Mouse (Mus musculus) forebrain, embryonic 14.5 days (tissue): ENCODE results near the gene Timm50. TPM values are rescaled to one million over a fixed set of nuclear protein-coding genes. Genes with fewer than 3 reads are reported as not detected.

Experiments
- ATAC-seq: fragments of 200-750 bp; cut with Nextera tagmentation; 2 replicates; pipeline ENCODE4 v1.8.0; 2017; ENCODE audit warnings: mild to moderate bottlenecking, moderate library complexity
- DNase-seq: peaks from one replicate; pipeline ENCODE4 v3.0.0-alpha.2; 2015; ENCODE audit warnings: low spot score
- H3K27ac ChIP-seq: fragments of 300-500 bp; sonication (generic); 2 replicates; pipeline ENCODE4 v1.5.1; 2014; ENCODE audit warnings: low read depth, mild to moderate bottlenecking, control low read depth, low read length, moderate library complexity
- H3K27me3 ChIP-seq: fragments of 300-500 bp; sonication (generic); replicated peaks from 2 replicates; pipeline ENCODE4 v1.6.1; 2014; ENCODE audit warnings: low read length, control low read depth, mixed read lengths; ENCODE audit not compliant: control insufficient read depth, insufficient read depth
- H3K36me3 ChIP-seq: fragments of 300-500 bp; sonication (generic); 2 replicates; pipeline ENCODE4 v1.6.1; 2014; ENCODE audit warnings: low read length, control low read depth; ENCODE audit not compliant: control insufficient read depth, insufficient read depth
- H3K4me1 ChIP-seq: fragments of 300-500 bp; sonication (generic); 2 replicates; pipeline ENCODE4 v1.6.1; 2014; ENCODE audit warnings: antibody characterized with exemption, low read length, control low read depth; ENCODE audit not compliant: control insufficient read depth, insufficient read depth
- H3K4me2 ChIP-seq: fragments of 300-500 bp; sonication (generic); 2 replicates; pipeline ENCODE4 v1.6.1; 2014; ENCODE audit warnings: mild to moderate bottlenecking, control low read depth, low read length
- H3K4me3 ChIP-seq: fragments of 300-500 bp; sonication (generic); 2 replicates; pipeline ENCODE4 v1.5.1; 2014; ENCODE audit warnings: low read depth, low read length, control low read depth
- H3K9ac ChIP-seq: fragments of 300-500 bp; sonication (generic); 2 replicates; pipeline ENCODE4 v1.6.1; 2014; ENCODE audit warnings: mild to moderate bottlenecking, low read length, control low read depth, moderate library complexity
- H3K9me3 ChIP-seq: fragments of 300-500 bp; sonication (generic); replicated peaks from 2 replicates; pipeline ENCODE4 v1.6.1; 2016; ENCODE audit warnings: low read length, control low read depth, mixed read lengths; ENCODE audit not compliant: control insufficient read depth
- WGBS: fragments of 180-500 bp; shearing (Covaris S2); extraction: QIAGEN DNeasy Blood & Tissue Kit; methylation state at CpG from one replicate; pipeline ENCODE4 v1.1.7; 2014; 5-methylcytosine and 5-hydroxymethylcytosine counted together
- polyA plus RNA-seq: library from polyadenylated mRNA; unstranded; fragments of >200 nt; fragmentation: Nextera tagmentation; extraction: Ambion mirVana; gene quantifications from 2 replicates; pipeline ENCODE4 v1.2.1, GENCODE M21; 2014

The Timm50 gene
- polyA plus RNA-seq, 1 experiment from 2014 or later: 171 TPM

- Histone ChIP-seq H3K27ac (no peak overlapping the region), H3K9ac (no peak overlapping the region), H3K9me3 (no peaks in the 10 kb centered on the region), H3K4me1 (peaks cover 15% of the 10 kb centered on the region), H3K27me3 (no peaks in the 10 kb centered on the region), H3K36me3 (peaks cover 34% of the 10 kb centered on the region), H3K4me2 (no peak overlapping the region), H3K4me3 (no peak overlapping the region)
- no peak for ATAC-seq
- WGBS: 96% methylated on average over 2 of the region's 2 CpGs
- DNase-seq: no peak
Observed at GRCm38 (mm10) chr7:28353267-28353666, 41.4 kb upstream of the Timm50 start.

GRCm38 (mm10) chr7:28351676-28352191 is 39.9 kb upstream of the Timm50 start:
- WGBS: 40% methylated on average over 4 of the region's 4 CpGs
- no peak for DNase-seq
- H3K27ac ChIP-seq: no peak overlapping the region
- peak overlapping the region; percentile 85 for H3K4me2 ChIP-seq
- no peaks in the 10 kb centered on the region for H3K9me3 ChIP-seq
- H3K4me1 ChIP-seq: peaks cover 12% of the 10 kb centered on the region
- no peaks in the 10 kb centered on the region for H3K27me3 ChIP-seq
- peak overlapping the region; percentile 94 for H3K9ac ChIP-seq
- ATAC-seq: no peak
- peaks cover 34% of the 10 kb centered on the region for H3K36me3 ChIP-seq
- peak overlapping the region; percentile 90 for H3K4me3 ChIP-seq

GRCm38 (mm10) chr7:28350155-28350883 is 38.4 kb upstream of the Timm50 start, which contains the start of gene Rps16:
TSS of gene Rps16 (plus strand) at chr7:28350652.
- Histone ChIP-seq H3K9ac (peak within 1 kb of the TSS; percentile 94), H3K27ac (peak within 1 kb of the TSS; percentile 79), H3K9me3 (no peaks in the 10 kb centered on the region), H3K27me3 (no peaks in the 10 kb centered on the region), H3K4me3 (peak within 1 kb of the TSS; percentile 90), H3K4me1 (peaks cover 12% of the 10 kb centered on the region), H3K36me3 (peaks cover 33% of the 10 kb centered on the region), H3K4me2 (peak within 1 kb of the TSS; percentile 85)
- WGBS: under 1% methylated on average over 49 of the region's 50 CpGs
- DNase-seq (peak; percentile 99), ATAC-seq (peak; percentile 95)

- 89% methylated on average over 7 of the region's 7 CpGs for WGBS
- peaks cover 12% of the 10 kb centered on the region for H3K4me1 ChIP-seq
- H3K27me3 ChIP-seq: no peaks in the 10 kb centered on the region
- no peaks in the 10 kb centered on the region for H3K9me3 ChIP-seq
- no peak overlapping the region for H3K4me3 ChIP-seq
- no peak overlapping the region for H3K9ac ChIP-seq
- H3K27ac ChIP-seq: no peak overlapping the region
- no peak overlapping the region for H3K4me2 ChIP-seq
- ATAC-seq: no peak
- peak; percentile 31 for DNase-seq
- peaks cover 17% of the 10 kb centered on the region for H3K36me3 ChIP-seq
Observed at GRCm38 (mm10) chr7:28348601-28349000, 36.7 kb upstream of the Timm50 start.

- H3K9ac ChIP-seq: no peak overlapping the region
- no peaks in the 10 kb centered on the region for H3K27me3 ChIP-seq
- WGBS: 87% methylated on average over 3 of the region's 3 CpGs
Observed at GRCm38 (mm10) chr7:28347746-28348145, 35.9 kb upstream of the Timm50 start.

GRCm38 (mm10) chr7:28344637-28345036 is 32.8 kb upstream of the Timm50 start:
- ATAC-seq (peak; percentile 49; the same call in 1 of the 2 replicates), DNase-seq (peak; percentile 86)
- Histone ChIP-seq H3K27me3 (no peaks in the 10 kb centered on the region), H3K27ac (no peak overlapping the region), H3K4me1 (peaks cover under 1% of the 10 kb centered on the region; the same call in 1 of the 2 replicates), H3K4me2 (no peak overlapping the region), H3K4me3 (no peak overlapping the region), H3K9me3 (no peaks in the 10 kb centered on the region), H3K9ac (no peak overlapping the region), H3K36me3 (no peaks in the 10 kb centered on the region)
- 6% methylated on average over 4 of the region's 4 CpGs for WGBS

More at GRCm38 (mm10) chr7:28347746-28348145, 35.9 kb upstream of the Timm50 start:
- no peak for ATAC-seq
- Histone ChIP-seq H3K4me3 (no peak overlapping the region), H3K4me2 (no peak overlapping the region), H3K9me3 (no peaks in the 10 kb centered on the region), H3K4me1 (peaks cover 12% of the 10 kb centered on the region), H3K36me3 (peaks cover 8% of the 10 kb centered on the region), H3K27ac (no peak overlapping the region)
- no peak for DNase-seq

GRCm38 (mm10) chr7:28341381-28341780 is 29.5 kb upstream of the Timm50 start:
- DNase-seq (no peak), ATAC-seq (no peak)
- no peak overlapping the region for H3K4me3 ChIP-seq
- H3K27me3 ChIP-seq: no peaks in the 10 kb centered on the region
- no peaks in the 10 kb centered on the region for H3K36me3 ChIP-seq
- H3K27ac ChIP-seq: no peak overlapping the region
- 0 out of 2 replicates have a peak, but pooled peaks cover 4% of the 10 kb centered on the region for H3K4me1 ChIP-seq
- WGBS: 48% methylated on average over 7 of the region's 7 CpGs
- H3K4me2 ChIP-seq: no peak overlapping the region
- H3K9ac ChIP-seq: no peak overlapping the region
- H3K9me3 ChIP-seq: no peaks in the 10 kb centered on the region

- no peak for ATAC-seq
- Histone ChIP-seq H3K4me3 (peak overlapping the region; percentile 91), H3K27me3 (no peaks in the 10 kb centered on the region), H3K9me3 (no peaks in the 10 kb centered on the region), H3K36me3 (peaks cover 8% of the 10 kb centered on the region; the same call in 1 of the 2 replicates), H3K27ac (peak overlapping the region; percentile 79), H3K4me1 (0 out of 2 replicates have a peak, but pooled peaks cover 4% of the 10 kb centered on the region), H3K4me2 (peak overlapping the region; percentile 84), H3K9ac (peak overlapping the region; percentile 97; the same call in 1 of the 2 replicates)
- peak; percentile 30 for DNase-seq
- 81% methylated on average over 19 of the region's 19 CpGs for WGBS
Observed at GRCm38 (mm10) chr7:28339213-28339917, 27.5 kb upstream of the Timm50 start.
